In the genomic region with DNA sequence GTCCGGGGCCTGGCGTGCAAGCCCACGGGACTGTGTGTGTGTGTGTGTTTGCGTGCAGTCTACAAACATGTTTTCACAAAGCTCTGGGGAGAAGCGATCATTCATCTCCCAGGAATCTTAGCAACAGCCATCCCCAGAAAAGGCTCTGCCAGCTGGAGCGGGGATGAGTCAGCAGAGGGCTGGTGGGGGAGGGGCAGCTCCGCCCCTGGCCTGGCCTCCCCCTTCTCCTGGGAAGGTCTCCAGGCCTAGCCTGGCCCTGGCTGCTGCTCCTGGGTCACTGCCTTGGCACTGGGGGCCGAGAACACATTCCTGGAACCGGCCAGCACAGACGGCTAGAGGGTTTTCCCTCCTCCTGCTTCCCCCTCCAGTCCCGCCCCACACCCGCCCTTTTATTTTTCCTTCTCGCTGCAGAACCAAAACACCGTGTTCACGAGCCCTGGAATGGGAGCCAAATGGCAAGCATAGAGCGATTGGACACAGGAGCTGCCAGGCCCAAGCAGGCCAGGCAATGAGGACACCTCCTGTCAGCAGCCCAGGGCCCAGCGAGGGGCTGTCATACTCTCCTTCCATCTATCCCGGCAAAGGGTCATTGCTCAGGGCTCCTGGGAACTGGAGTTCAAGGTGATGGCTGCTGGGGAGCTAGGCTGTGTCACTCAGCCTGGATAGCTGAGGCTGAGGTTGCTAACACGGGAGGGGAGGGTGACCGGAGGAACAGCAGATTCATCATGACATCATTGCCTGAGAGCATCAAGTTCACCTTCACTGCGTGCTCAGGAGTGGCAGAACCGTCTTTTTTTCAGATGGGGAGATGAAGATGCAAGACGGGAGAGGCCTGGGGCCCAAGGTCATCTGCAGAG, we compare ENCODE assay signal across 8 mouse cellular contexts.
DNase-seq lines count a peak whose midpoint lies in the region; ATAC-seq lines count a peak whose summit lies in the region.

No protein-coding gene starts in this region.

- no peaks in the 10 kb centered on the region for H3K9me3 ChIP-seq in hindbrain, embryonic 12.5 days (replicated peaks)
- no peaks in the 10 kb centered on the region for H3K9me3 ChIP-seq in lung, embryonic 15.5 days

- H3K27ac ChIP-seq in hindbrain, embryonic 12.5 days: peak overlapping the region; percentile 99
- peak overlapping the region; percentile 99 for H3K27ac ChIP-seq in lung, embryonic 15.5 days

- peak overlapping the region; percentile 47 for H3K9ac ChIP-seq in hindbrain, embryonic 12.5 days
- H3K9ac ChIP-seq in lung, embryonic 15.5 days: peak overlapping the region; percentile 39

- H3K4me2 ChIP-seq in hindbrain, embryonic 12.5 days (replicated peaks): peak overlapping the region; percentile 41
- peak overlapping the region; percentile 55 for H3K4me2 ChIP-seq in lung, embryonic 15.5 days

- peak overlapping the region; percentile 12 for H3K4me3 ChIP-seq in hindbrain, embryonic 12.5 days
- peak overlapping the region; percentile 17 for H3K4me3 ChIP-seq in lung, embryonic 15.5 days

- no peaks in the 10 kb centered on the region for H3K36me3 ChIP-seq in hindbrain, embryonic 12.5 days
- H3K36me3 ChIP-seq in lung, embryonic 15.5 days: no peaks in the 10 kb centered on the region

- DNase-seq in R1 (ENCODE audit: low read depth, low spot score): peak; percentile 90
- peak; percentile 98 to 99 for DNase-seq in cerebellum, postnatal 36 days
- peak; percentile 88 for DNase-seq in frontal cortex, postnatal 14 days (ENCODE audit: low spot score in 2 of 2)
- peak; percentile 96 to 97 for DNase-seq in layer of hippocampus, postnatal 10 days (ENCODE audit: low spot score in 2 of 2)
- peak; percentile 99 for DNase-seq in ovary, adult 18-20 months (ENCODE audit: low spot score)
- peak; percentile 97 for DNase-seq in urinary bladder, adult 2 months (ENCODE audit: low spot score)

- H3K4me1 ChIP-seq in hindbrain, embryonic 12.5 days: peaks cover 73% of the 10 kb centered on the region
- H3K4me1 ChIP-seq in lung, embryonic 15.5 days: peaks cover 80% of the 10 kb centered on the region

- H3K27me3 ChIP-seq in hindbrain, embryonic 12.5 days: no peaks in the 10 kb centered on the region
- H3K27me3 ChIP-seq in lung, embryonic 15.5 days: no peaks in the 10 kb centered on the region

- ATAC-seq in hindbrain, embryonic 12.5 days (ENCODE audit: low FRiP score): peak; percentile 73
- peak; percentile 85 for ATAC-seq in lung, embryonic 15.5 days (ENCODE audit: borderline replicate concordance, extremely low read depth, low FRiP score, low TSS enrichment)

- WGBS in hindbrain, embryonic 12.5 days: under 1% methylated on average over 23 of the region's 23 CpGs
- 2% methylated on average over 23 of the region's 23 CpGs for WGBS in lung, embryonic 15.5 days

Comparison
In these comparisons a context has a peak if more than half of its experiments do, and no peak if none do; other contexts are left out.
1. Peak in every context shown above with its lines: DNase-seq, ATAC-seq, H3K4me3 ChIP-seq and H3K27ac ChIP-seq.